Mouse (Mus musculus) activated CD4-positive, CD25-positive, alpha-beta regulatory T cell (primary cell): ENCODE results near the gene Dnah11. TPM values are rescaled to one million over a fixed set of nuclear protein-coding genes. Genes with fewer than 3 reads are reported as not detected.

ENCODE experiments used
- polyA plus RNA-seq, 2 experiments: library from polyadenylated mRNA; unstranded; fragments of 100-300 nt; shearing (Covaris generic); gene quantifications; one replicate each; pipeline ENCODE4 v1.2.1; 2017

Dnah11 gene
- polyA plus RNA-seq: under 1 TPM; 0.11 to 0.16 TPM

DNA sequence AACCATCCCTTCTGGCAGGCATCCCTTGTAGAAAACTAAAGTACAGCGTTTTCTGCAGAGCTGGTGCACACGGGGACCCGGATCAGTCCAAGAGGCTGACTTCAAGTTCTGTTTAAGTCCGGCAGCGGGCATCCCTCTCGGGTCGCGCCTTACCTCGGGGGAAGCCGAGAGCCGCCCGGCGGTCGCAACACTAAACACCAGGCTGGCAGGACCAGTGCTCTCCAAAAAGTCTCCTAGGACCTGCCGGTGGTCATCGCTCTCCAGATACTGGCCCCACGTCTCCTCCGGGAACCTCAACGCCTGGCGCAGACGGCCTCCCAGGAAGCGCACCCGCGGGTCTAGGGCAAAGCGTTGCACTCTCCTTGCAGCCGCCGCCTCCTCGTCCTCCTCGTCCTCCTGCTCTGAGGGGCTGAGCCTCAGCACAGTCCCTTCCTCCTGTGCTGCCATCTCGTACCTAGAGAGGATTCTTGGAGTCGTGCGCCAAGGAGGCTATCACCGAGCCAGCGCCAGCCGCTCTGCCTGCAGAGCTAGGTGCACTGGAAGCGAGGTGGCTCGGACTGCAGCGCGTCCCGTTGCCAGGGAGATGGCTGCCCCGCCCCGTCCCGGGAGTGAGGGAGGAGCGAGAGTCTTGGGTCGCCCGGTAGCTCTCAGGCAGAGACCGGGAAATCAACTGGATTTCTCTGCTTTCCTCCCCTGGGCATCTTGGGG is at the start of gene Dnah11:
Gene Dnah11, minus strand, starts transcription at position 658 of the 708 bp plus-strand sequence.

Other genes starting within 250 kb of the Dnah11 start
- gene Sp4, start 102.4 kb upstream of the Dnah11 start, polyA plus RNA-seq: 10 to 100 TPM; 10.8 to 14.7 TPM